Mouse (Mus musculus) urinary bladder, postnatal 25 days (tissue): ENCODE measurements around the gene Klrb1c.
A peak's percentile ranks its signal among the peaks of the same experiment; 100 is the strongest.
"Not testable (repeated sequence)": the region's sequence is repeated elsewhere in the genome, so short reads cannot be mapped to it uniquely, and the experiment has no call there.

Experiments
- DNase-seq: peaks from one replicate; pipeline ENCODE4 v3.0.0; 2022; ENCODE audit warnings: low spot score

Gene Klrb1c

DNA sequence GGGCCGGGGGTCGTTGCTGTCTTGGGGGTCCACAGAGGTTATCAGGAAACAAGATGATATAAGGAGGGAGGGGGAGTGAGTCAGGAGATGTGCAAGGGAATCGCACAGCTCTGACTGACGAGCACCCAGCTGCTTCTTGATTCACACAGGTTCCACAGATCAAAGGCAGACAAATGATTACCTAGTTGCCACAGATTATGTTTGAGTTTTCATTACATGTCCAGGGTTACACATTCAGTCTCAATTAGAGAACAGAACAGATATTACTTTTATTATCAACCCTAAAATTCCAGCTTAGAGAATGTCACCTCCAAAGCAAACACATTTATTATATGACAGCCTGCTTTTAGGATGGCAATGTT lies 33.6 kb downstream of the Klrb1c start:
- DNase-seq, result not testable (repeated sequence)

DNA sequence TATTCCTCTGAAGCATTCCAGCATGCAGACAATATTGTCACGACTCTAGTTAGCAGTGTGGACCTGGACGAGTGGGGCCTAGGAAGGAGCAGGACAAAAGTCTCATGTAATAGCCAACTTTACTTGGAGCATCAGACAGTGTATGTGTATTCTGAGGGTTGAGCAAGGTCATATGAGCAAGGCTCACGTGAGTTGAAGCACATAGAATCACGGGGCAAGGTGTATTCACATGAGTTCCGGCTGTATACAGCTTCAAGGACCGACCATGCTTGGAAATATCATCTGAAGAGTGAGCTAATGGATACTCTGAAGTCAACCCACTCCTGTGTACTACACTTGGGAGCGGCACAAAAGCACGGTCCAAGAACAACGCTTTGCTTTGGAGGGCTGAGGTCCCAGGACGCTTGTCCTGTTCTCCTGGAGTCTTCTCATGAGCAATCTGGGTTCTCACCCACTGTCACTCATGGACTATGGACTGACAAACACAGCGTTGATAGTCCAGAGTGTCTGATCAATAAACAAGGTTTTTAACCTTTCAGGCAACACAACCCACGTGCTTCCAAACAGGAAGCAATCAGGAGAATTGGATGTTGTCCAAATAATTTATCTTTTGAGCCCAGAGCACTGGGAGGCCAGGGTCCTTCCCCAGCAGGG lies 34.1 kb downstream of the Klrb1c start:
- not testable (repeated sequence) for DNase-seq

DNA sequence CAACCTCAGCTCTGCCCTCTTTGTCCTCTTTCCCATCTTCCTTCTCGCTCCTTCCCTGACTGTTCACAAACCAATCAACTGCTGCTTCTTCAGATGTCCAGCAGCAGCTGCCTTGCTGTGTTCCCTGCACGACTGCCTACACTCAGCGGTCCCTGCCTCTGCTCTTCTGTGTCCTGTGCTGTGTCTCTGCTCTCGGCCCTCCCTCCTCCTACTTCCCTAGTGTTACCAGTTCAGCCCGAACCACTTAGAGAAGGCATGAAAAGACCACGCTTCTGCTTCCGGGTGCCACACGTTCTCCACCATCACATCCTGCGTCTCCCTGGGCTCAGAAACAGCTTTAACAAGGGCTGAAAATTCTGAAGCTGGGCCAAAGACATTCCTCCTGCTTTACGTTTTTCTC lies 34.8 kb downstream of the Klrb1c start:
- DNase-seq, result not testable (repeated sequence)

DNA sequence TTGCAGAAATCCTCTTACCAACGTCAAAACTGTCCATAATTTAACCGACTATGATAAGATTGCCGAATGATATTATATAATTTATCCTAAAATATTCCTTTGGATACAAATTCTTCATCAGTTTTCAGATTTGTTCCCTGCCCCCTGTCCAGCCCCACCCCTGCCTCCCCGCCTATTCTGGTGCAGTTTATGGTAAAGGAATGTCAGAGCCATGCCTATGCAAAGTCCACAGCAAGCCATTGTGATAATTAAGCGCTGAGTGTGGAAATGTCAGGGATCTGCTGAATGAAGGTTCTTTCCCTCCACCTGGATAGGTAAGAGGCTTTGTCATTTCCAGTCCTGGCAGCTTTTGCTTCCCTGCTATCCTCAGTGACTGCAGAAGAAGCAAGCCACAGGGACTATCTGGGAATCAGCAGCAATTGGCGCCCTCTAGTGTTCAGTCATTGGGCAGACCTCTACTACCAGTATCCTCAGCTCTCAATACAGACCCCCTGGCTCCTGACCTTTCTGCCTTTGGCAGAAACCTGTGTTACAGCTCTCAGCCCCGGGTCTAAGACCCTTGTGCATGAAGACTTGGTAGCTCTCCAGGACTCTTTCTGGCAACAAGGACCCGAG lies 35.3 kb downstream of the Klrb1c start:
- DNase-seq, result peak; percentile 69

DNA sequence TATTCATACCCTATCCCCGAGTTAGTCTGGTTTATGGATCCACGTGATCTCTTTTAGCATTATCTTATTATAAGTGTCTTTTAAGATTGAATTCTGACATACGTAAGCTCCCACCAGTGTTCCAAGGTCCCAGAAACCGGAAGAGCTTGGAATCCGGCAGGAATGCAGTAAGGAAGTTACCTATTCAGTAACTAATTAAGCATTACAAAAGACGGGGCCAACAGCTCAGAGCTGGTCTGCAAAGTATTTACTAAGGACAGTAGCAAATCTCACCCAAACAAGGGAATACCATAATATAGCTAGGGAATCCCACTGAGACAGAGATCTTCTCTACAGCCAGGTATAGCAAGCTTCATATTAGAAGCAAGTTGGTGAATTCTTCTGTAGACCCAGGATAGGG lies 42.0 kb downstream of the Klrb1c start:
- DNase-seq, result not testable (repeated sequence)

DNA sequence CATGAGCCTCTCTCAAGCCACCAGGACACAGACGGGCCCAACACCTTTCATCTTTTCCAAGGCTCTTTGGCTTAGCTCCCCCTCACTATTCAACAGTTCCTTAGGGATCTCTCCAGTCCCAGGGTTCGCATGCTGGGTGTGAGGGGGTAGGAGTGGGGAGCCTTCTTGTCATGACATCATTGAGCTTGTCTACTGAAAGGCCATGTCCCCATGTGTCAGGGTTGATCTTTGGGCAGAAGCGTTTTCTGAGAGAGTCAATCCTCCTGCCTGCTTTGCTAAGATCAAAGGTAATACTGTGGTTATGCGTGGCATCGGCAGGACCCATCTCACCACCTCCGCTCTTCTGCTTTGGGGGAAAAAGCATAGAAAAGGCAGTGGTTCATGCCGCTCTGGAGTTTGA lies 51.6 kb downstream of the Klrb1c start:
- DNase-seq, result no peak

DNA sequence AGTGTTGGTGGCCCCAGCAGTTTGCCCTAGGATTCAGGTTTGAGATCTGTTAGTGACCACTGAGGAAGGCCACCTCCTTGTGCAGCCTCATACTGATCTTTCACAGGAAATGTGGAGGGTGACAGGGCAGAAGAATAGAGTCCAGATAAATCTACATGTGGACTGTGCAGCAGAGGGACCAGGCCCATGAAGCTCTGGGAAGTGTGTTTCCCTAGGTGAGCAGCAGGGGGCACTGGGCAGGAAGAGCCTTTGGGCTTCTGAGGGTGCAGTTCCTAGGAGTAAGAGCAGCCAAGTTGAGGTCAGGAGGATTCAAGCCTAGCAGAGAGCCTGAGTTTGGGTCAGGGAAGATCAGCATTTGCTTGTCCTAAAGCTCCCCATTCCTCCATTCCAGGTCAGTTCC lies 52.9 kb downstream of the Klrb1c start:
- no peak for DNase-seq

DNA sequence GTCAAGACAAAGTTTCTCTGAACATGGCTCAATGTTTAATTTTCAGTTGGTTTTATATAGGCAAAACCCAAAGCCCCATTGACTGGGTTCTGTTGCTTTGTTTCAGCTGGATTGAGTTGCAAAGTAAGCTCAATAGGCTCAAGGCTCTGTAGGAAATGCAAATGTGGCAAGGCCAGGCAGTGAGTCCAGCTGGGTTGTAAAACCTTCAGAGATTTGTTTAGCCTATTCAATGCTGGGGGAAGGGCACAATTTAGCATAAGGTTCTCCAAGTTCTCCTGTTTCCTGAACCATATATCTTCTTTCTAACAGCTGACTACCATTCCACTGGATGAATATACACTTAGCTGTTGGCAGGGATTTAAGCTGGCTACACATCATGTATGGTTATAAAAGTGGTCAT lies 54.1 kb downstream of the Klrb1c start:
- DNase-seq, result no peak

DNA sequence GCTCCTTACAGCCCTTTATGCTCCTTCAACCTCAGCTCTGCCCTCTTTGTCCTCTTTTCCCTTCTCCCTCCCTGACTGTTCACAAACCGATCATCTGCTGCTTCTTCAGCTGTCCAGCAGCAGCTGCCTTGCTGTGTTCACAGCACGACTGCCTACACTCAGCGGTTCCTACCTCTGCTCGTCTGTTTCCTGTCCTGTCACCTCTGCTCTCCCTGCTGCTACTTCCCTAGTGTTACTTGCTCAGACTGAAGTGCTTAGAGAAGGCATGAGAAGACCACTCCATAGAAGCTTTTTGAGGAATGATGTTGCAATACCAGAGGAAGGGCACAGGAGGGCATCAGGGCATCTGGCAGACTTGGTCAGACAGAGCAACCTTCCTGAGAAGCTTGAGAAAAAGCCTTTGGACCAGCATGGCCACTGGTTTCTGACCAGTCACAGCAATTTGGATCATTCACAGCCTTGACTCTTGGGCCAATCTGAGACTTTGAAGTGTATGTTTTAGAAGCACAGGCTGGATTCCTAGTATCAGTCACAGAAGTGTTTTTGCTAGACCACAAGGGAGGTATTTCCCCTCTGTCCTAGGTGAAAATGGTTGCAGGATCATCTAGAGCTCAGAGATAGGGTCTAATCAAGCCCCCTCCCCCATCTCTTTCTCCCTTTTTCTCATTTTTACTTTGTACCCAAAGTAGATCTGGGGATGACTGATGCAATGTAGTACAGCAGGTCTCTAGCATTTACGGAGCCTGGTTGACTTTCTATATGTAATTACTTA lies 54.9 kb downstream of the Klrb1c start:
- DNase-seq, result no peak

DNA sequence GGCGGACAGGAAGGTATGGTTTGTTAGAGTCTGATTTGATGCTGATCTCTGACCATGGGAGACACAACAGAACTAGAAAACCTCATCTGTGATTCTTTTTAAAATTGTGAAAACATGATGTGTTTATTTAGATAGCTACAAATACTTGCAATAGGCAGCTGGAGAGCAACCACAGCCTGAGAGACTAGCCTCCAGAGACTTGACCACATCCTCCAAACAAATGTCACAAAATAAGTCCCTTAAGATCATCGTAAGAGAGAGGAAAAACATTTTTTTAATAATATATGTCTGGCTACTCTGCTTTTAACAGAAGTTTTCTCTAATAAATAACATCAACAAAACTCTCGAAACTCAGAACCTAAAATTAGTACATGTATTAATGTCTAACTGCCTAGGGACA lies 57.0 kb downstream of the Klrb1c start:
- no peak for DNase-seq
